Mouse (Mus musculus) hindbrain, embryonic 16.5 days (tissue): ENCODE results near the gene Rad17. TPM values are rescaled to one million over a fixed set of nuclear protein-coding genes. Genes with fewer than 3 reads are reported as not detected.

Experiments used
- ATAC-seq: fragments of 200-750 bp; cut with Nextera tagmentation; 2 replicates; pipeline ENCODE4 v1.8.0; 2017; ENCODE audit warnings: moderate TSS enrichment, moderate library complexity
- H3K27ac ChIP-seq: fragments of 300-500 bp; sonication (generic); 2 replicates; pipeline ENCODE4 v1.5.1; 2014; ENCODE audit warnings: low read depth, mild to moderate bottlenecking, control low read depth, low read length, moderate library complexity
- H3K27me3 ChIP-seq: fragments of 300-500 bp; sonication (generic); replicated peaks from 2 replicates; pipeline ENCODE4 v1.6.1; 2014; ENCODE audit warnings: low read length; ENCODE audit not compliant: control insufficient read depth, insufficient read depth
- H3K36me3 ChIP-seq: fragments of 300-500 bp; sonication (generic); 2 replicates; pipeline ENCODE4 v1.6.1; 2014; ENCODE audit warnings: mild to moderate bottlenecking, low read length, moderate library complexity, mixed read lengths; ENCODE audit not compliant: control insufficient read depth, insufficient read depth
- H3K4me1 ChIP-seq: fragments of 300-500 bp; sonication (generic); 2 replicates; pipeline ENCODE4 v1.6.1; 2014; ENCODE audit warnings: low read depth, low read length; ENCODE audit not compliant: control insufficient read depth, insufficient read depth
- H3K4me2 ChIP-seq: fragments of 300-500 bp; sonication (generic); 2 replicates; pipeline ENCODE4 v1.6.1; 2014; ENCODE audit warnings: mild to moderate bottlenecking, low read length, control low read depth, moderate library complexity
- H3K4me3 ChIP-seq: fragments of 300-500 bp; sonication (generic); 2 replicates; pipeline ENCODE4 v1.5.1; 2014; ENCODE audit warnings: mild to moderate bottlenecking, low read length, control low read depth, moderate library complexity
- H3K9ac ChIP-seq: fragments of 300-500 bp; sonication (generic); 2 replicates; pipeline ENCODE4 v1.6.1; 2014; ENCODE audit warnings: low read depth, mild to moderate bottlenecking, control low read depth, low read length, moderate library complexity
- H3K9me3 ChIP-seq: fragments of 300-500 bp; sonication (generic); 2 replicates; pipeline ENCODE4 v1.6.1; 2014; ENCODE audit warnings: mild to moderate bottlenecking, low read length, moderate library complexity; ENCODE audit not compliant: control insufficient read depth
- WGBS: fragments of 180-500 bp; shearing (Covaris S2); extraction: QIAGEN DNeasy Blood & Tissue Kit; methylation state at CpG from one replicate; pipeline ENCODE4 v1.1.7; 2014; 5-methylcytosine and 5-hydroxymethylcytosine counted together
- polyA plus RNA-seq: library from polyadenylated mRNA; unstranded; fragments of >200 nt; fragmentation: Nextera tagmentation; extraction: Ambion mirVana; gene quantifications from 2 replicates; pipeline ENCODE4 v1.2.1, GENCODE M21; 2015

Rad17 gene
- polyA plus RNA-seq, 1 experiment from 2014 or later, result 15.3 TPM

GRCm38 (mm10) chr13:100622241-100622640, 28.6 kb downstream of the Rad17 start:
- H3K4me3 ChIP-seq, result no peak overlapping the region
- H3K36me3 ChIP-seq, result peaks cover 34% of the 10 kb centered on the region
- ATAC-seq, result no peak
- H3K27ac ChIP-seq, result no peak overlapping the region
- H3K9ac ChIP-seq, result no peak overlapping the region
- 86% methylated on average over 4 of the region's 4 CpGs for WGBS
- no peaks in the 10 kb centered on the region for H3K4me1 ChIP-seq
- no peaks in the 10 kb centered on the region for H3K9me3 ChIP-seq
- no peak overlapping the region for H3K4me2 ChIP-seq
- H3K27me3 ChIP-seq, result peaks cover 6% of the 10 kb centered on the region

- ATAC-seq, result no peak
- Histone ChIP-seq H3K4me1 (no peaks in the 10 kb centered on the region; the same call in none of the 2 replicates), H3K9me3 (no peaks in the 10 kb centered on the region), H3K36me3 (peaks cover 23% of the 10 kb centered on the region), H3K27ac (no peak overlapping the region), H3K4me3 (no peak overlapping the region), H3K27me3 (peaks cover 9% of the 10 kb centered on the region), H3K9ac (no peak overlapping the region), H3K4me2 (no peak overlapping the region)
- WGBS, result 80% methylated on average over 13 of the region's 13 CpGs
Observed at GRCm38 (mm10) chr13:100617583-100617982, 33.3 kb downstream of the Rad17 start.

- 6% methylated on average over 66 of the region's 77 CpGs for WGBS
- H3K36me3 ChIP-seq, result peaks cover 16% of the 10 kb centered on the region
- H3K4me2 ChIP-seq, result peak within 1 kb of the TSS; percentile 76
- H3K4me1 ChIP-seq, result no peaks in the 10 kb centered on the region; the same call in none of the 2 replicates
- peak; percentile 74 for ATAC-seq
- no peak within 1 kb of the TSS for H3K27ac ChIP-seq
- H3K27me3 ChIP-seq, result peaks cover 9% of the 10 kb centered on the region
- H3K4me3 ChIP-seq, result peak within 1 kb of the TSS; percentile 54
- H3K9ac ChIP-seq, result peak within 1 kb of the TSS; percentile 65
- no peaks in the 10 kb centered on the region for H3K9me3 ChIP-seq
Observed at GRCm38 (mm10) chr13:100616181-100617087, 34.4 kb downstream of the Rad17 start, which contains the start of gene Marveld2. TSS of gene Marveld2 (minus strand) at chr13:100616971.

DNA sequence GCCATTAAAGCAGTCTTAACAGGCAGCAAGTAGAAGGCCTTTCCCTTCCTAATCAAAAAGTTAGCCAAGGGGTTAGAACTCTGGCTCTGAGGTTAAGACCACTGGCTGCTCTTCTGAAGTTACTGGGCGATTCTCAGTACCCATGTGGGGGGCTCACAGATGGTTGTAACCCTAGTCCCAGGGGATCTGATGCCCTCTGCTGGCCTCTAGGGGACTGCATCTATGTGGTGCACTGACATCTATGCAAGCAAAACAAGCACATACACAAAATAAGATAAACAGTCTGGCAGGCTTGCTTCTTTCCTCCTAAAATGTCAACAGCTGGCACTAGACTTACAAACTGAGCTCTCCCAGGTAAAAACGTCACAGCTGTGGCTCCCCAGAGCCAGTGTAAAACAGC, 37.9 kb downstream of the Rad17 start:
- WGBS, result 67% methylated on average over 2 of the region's 2 CpGs
- peaks cover 9% of the 10 kb centered on the region for H3K27me3 ChIP-seq

DNA sequence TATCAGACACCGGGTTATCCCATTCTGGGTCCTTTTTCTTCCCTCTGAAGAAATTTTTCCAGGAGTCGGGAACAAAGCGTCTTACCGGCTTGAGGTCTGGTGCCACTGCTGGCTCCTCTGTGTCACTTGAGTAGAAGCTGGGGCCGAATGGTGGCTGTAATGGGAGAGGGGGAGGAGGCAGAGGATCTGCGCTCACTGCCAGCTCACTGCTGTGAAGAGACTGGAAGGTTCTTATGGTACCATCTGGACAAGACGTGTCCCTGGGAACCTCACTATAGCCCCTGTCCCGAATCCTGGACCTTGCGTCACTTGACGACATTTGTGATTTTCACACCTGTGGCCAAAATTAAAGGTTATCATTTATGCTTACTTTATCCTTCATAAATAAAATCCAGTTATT, 38.6 kb downstream of the Rad17 start:
- H3K27me3 ChIP-seq, result peaks cover 3% of the 10 kb centered on the region; the same call in 1 of the 2 replicates
- no peak overlapping the region for H3K27ac ChIP-seq
- H3K9ac ChIP-seq, result no peak overlapping the region
- H3K4me1 ChIP-seq, result no peaks in the 10 kb centered on the region; the same call in none of the 2 replicates
- H3K9me3 ChIP-seq, result peaks cover 3% of the 10 kb centered on the region; the same call in 1 of the 2 replicates
- WGBS, result 87% methylated on average over 10 of the region's 10 CpGs
- no peak overlapping the region for H3K4me3 ChIP-seq
- no peak overlapping the region for H3K4me2 ChIP-seq
- no peak for ATAC-seq
- H3K36me3 ChIP-seq, result peaks cover 4% of the 10 kb centered on the region

More for the DNA sequence above, 37.9 kb downstream of the Rad17 start:
- no peak for ATAC-seq
- H3K27ac ChIP-seq, result no peak overlapping the region
- no peak overlapping the region for H3K4me2 ChIP-seq
- no peaks in the 10 kb centered on the region; the same call in none of the 2 replicates for H3K4me1 ChIP-seq
- peaks cover 10% of the 10 kb centered on the region for H3K36me3 ChIP-seq
- H3K9me3 ChIP-seq, result peaks cover under 1% of the 10 kb centered on the region; the same call in 1 of the 2 replicates
- no peak overlapping the region for H3K4me3 ChIP-seq
- H3K9ac ChIP-seq, result no peak overlapping the region

- Histone ChIP-seq H3K4me3 (no peak overlapping the region), H3K9me3 (peaks cover 3% of the 10 kb centered on the region; the same call in 1 of the 2 replicates), H3K36me3 (peaks cover 3% of the 10 kb centered on the region), H3K27me3 (no peaks in the 10 kb centered on the region), H3K9ac (no peak overlapping the region), H3K4me2 (no peak overlapping the region), H3K4me1 (no peaks in the 10 kb centered on the region; the same call in 1 of the 2 replicates), H3K27ac (no peak overlapping the region)
- 95% methylated on average over 13 of the region's 13 CpGs for WGBS
- no peak for ATAC-seq
Observed at GRCm38 (mm10) chr13:100611266-100611665, 39.6 kb downstream of the Rad17 start.

DNA sequence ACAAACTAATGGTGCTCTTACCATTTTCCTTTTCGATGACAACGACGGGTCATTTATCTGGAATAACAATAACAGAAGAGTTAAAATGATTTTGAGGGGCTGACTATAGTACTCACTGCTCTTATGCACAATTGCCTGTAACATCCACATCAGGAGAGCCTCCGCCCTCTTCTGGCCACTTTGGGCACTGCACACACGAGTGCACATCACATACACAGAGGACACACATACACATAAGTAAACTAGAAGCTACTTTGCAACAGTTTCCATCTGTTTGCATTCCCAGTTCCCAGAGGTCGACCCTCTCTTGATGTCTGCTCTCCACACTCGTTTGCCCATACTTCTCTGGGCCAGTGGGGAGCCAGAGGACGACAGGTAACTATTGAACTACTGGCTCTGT, 43.1 kb downstream of the Rad17 start:
- no peak overlapping the region for H3K4me2 ChIP-seq
- ATAC-seq, result no peak
- H3K4me1 ChIP-seq, result no peaks in the 10 kb centered on the region
- peaks cover 3% of the 10 kb centered on the region; the same call in 1 of the 2 replicates for H3K9me3 ChIP-seq
- peaks cover 3% of the 10 kb centered on the region for H3K36me3 ChIP-seq
- no peak overlapping the region for H3K9ac ChIP-seq
- H3K27me3 ChIP-seq, result no peaks in the 10 kb centered on the region
- no peak overlapping the region for H3K27ac ChIP-seq
- no peak overlapping the region for H3K4me3 ChIP-seq
- WGBS, result 87% methylated on average over 8 of the region's 8 CpGs

GRCm38 (mm10) chr13:100605845-100606244, 45.0 kb downstream of the Rad17 start:
- H3K4me1 ChIP-seq, result no peaks in the 10 kb centered on the region
- H3K27me3 ChIP-seq, result no peaks in the 10 kb centered on the region
- no peak for ATAC-seq
- no peaks in the 10 kb centered on the region for H3K36me3 ChIP-seq
- WGBS, result 85% methylated on average over 1 of the region's 1 CpGs
- no peak overlapping the region for H3K9ac ChIP-seq
- no peak overlapping the region for H3K4me2 ChIP-seq
- H3K9me3 ChIP-seq, result peaks cover 3% of the 10 kb centered on the region; the same call in 1 of the 2 replicates
- no peak overlapping the region for H3K4me3 ChIP-seq
- no peak overlapping the region for H3K27ac ChIP-seq

GRCm38 (mm10) chr13:100603738-100604095, 47.1 kb downstream of the Rad17 start:
- Histone ChIP-seq H3K27ac (no peak overlapping the region), H3K4me2 (no peak overlapping the region), H3K9me3 (peaks cover 3% of the 10 kb centered on the region; the same call in 1 of the 2 replicates), H3K4me1 (no peaks in the 10 kb centered on the region), H3K36me3 (no peaks in the 10 kb centered on the region), H3K27me3 (no peaks in the 10 kb centered on the region), H3K9ac (no peak overlapping the region), H3K4me3 (no peak overlapping the region)
- ATAC-seq, result no peak
- WGBS, result 92% methylated on average over 11 of the region's 11 CpGs
